Mouse (Mus musculus) 3134 (cell line): ENCODE measurements around the gene Trappc1.
"Not testable (repeated sequence)": the region's sequence is repeated elsewhere in the genome, so short reads cannot be mapped to it uniquely, and the experiment has no call there.

Source experiments
- DNase-seq: peaks from one replicate; pipeline ENCODE4 v3.0.0-alpha.2; 2011; ENCODE audit warnings: low spot score; ENCODE audit not compliant: insufficient read length; ENCODE audit errors: extremely low read depth

Trappc1 gene

GRCm38 (mm10) chr11:69323667-69324111, at the start of gene Trappc1, which contains the start of gene Cntrob:
Gene Trappc1, plus strand, starts transcription at chr11:69323980.
Gene Cntrob, minus strand, starts transcription at chr11:69323775.
- DNase-seq = peak; percentile 100

GRCm38 (mm10) chr11:69275650-69276049, 48.1 kb upstream of the Trappc1 start:
- no peak for DNase-seq

GRCm38 (mm10) chr11:69276081-69276480, 47.7 kb upstream of the Trappc1 start:
- no peak for DNase-seq

GRCm38 (mm10) chr11:69277267-69277666, 46.5 kb upstream of the Trappc1 start:
- DNase-seq = no peak

- DNase-seq = no peak
Measured at GRCm38 (mm10) chr11:69291111-69291510, 32.7 kb upstream of the Trappc1 start.

- no peak for DNase-seq
Measured at GRCm38 (mm10) chr11:69295286-69295685, 28.5 kb upstream of the Trappc1 start.

GRCm38 (mm10) chr11:69297799-69298198, 26.0 kb upstream of the Trappc1 start:
- DNase-seq = no peak

GRCm38 (mm10) chr11:69298231-69298630, 25.5 kb upstream of the Trappc1 start:
- DNase-seq = no peak

- DNase-seq = no peak
Measured at GRCm38 (mm10) chr11:69302817-69303216, 21.0 kb upstream of the Trappc1 start.

- DNase-seq = no peak
Measured at GRCm38 (mm10) chr11:69305291-69305690, 18.5 kb upstream of the Trappc1 start.

GRCm38 (mm10) chr11:69306039-69306438, 17.7 kb upstream of the Trappc1 start:
- no peak for DNase-seq

GRCm38 (mm10) chr11:69311266-69311665, 12.5 kb upstream of the Trappc1 start:
- DNase-seq = no peak

- DNase-seq = no peak
Measured at GRCm38 (mm10) chr11:69316361-69316760, 7.4 kb upstream of the Trappc1 start.

- DNase-seq = not testable (repeated sequence)
Measured at GRCm38 (mm10) chr11:69318000-69318399, 5.8 kb upstream of the Trappc1 start.

GRCm38 (mm10) chr11:69321580-69321979, 2.2 kb upstream of the Trappc1 start:
- DNase-seq = no peak

- DNase-seq = no peak
Measured at GRCm38 (mm10) chr11:69322010-69322409, 1.8 kb upstream of the Trappc1 start.

- no peak for DNase-seq
Measured at GRCm38 (mm10) chr11:69322693-69323471, 898 bp upstream of the Trappc1 start.

GRCm38 (mm10) chr11:69324749-69325148, 969 bp downstream of the Trappc1 start:
- no peak for DNase-seq

GRCm38 (mm10) chr11:69325628-69326407, 2.0 kb downstream of the Trappc1 start, which contains the start of gene Kcnab3:
Gene Kcnab3, plus strand, starts transcription at chr11:69326258.
- DNase-seq = peak; percentile 72

- DNase-seq = no peak
Measured at GRCm38 (mm10) chr11:69326408-69327156, 2.8 kb downstream of the Trappc1 start.

GRCm38 (mm10) chr11:69327157-69327442, 3.3 kb downstream of the Trappc1 start:
- DNase-seq = no peak
